Mouse (Mus musculus): ENCODE measurements around the gene Serping1. TPM values are rescaled to one million over a fixed set of nuclear protein-coding genes. Genes with fewer than 3 reads are reported as not detected.
"Not testable (repeated sequence)": the region's sequence is repeated elsewhere in the genome, so short reads cannot be mapped to it uniquely, and the experiment has no call there.

Serping1 gene
- total RNA-seq, 1 experiment from 2014 or later, result not detected

GRCm38 (mm10) chr2:84742451-84743283, 32.6 kb downstream of the Serping1 start:
- ATAC-seq (replicated peaks; ENCODE audit: low read depth, poor library complexity, severe bottlenecking), result peak; percentile 30

GRCm38 (mm10) chr2:84741841-84742450, 33.3 kb downstream of the Serping1 start:
- no peak for ATAC-seq (replicated peaks; ENCODE audit: low read depth, poor library complexity, severe bottlenecking)

- ATAC-seq (replicated peaks; ENCODE audit: low read depth, poor library complexity, severe bottlenecking), result peak; percentile 23
Observed at GRCm38 (mm10) chr2:84740608-84741333, 34.5 kb downstream of the Serping1 start.

- ATAC-seq (replicated peaks; ENCODE audit: low read depth, poor library complexity, severe bottlenecking), result no peak
Observed at GRCm38 (mm10) chr2:84738271-84738911, 36.9 kb downstream of the Serping1 start.

- ATAC-seq (replicated peaks; ENCODE audit: low read depth, poor library complexity, severe bottlenecking), result 0 out of 2 replicates have a peak, but pooled peaks have one; percentile 5
Observed at GRCm38 (mm10) chr2:84737451-84737925, 37.8 kb downstream of the Serping1 start.

- no peak for ATAC-seq (replicated peaks; ENCODE audit: low read depth, poor library complexity, severe bottlenecking)
Observed at GRCm38 (mm10) chr2:84736312-84737161, 38.7 kb downstream of the Serping1 start.

- peak; percentile 53 for ATAC-seq (replicated peaks; ENCODE audit: low read depth, poor library complexity, severe bottlenecking)
Observed at GRCm38 (mm10) chr2:84735346-84735920, 39.8 kb downstream of the Serping1 start.

GRCm38 (mm10) chr2:84734919-84735318, 40.3 kb downstream of the Serping1 start:
- ATAC-seq (replicated peaks; ENCODE audit: low read depth, poor library complexity, severe bottlenecking), result no peak

GRCm38 (mm10) chr2:84734351-84734864, 40.8 kb downstream of the Serping1 start:
- ATAC-seq (replicated peaks; ENCODE audit: low read depth, poor library complexity, severe bottlenecking), result no peak

- peak; percentile 43 for ATAC-seq (replicated peaks; ENCODE audit: low read depth, poor library complexity, severe bottlenecking)
Observed at GRCm38 (mm10) chr2:84733579-84734300, 41.5 kb downstream of the Serping1 start, which contains the start of gene Ypel4. Gene Ypel4 (plus strand): TSS chr2:84734058.

GRCm38 (mm10) chr2:84732394-84732793, 42.9 kb downstream of the Serping1 start:
- ATAC-seq (replicated peaks; ENCODE audit: low read depth, poor library complexity, severe bottlenecking), result no peak

- ATAC-seq (replicated peaks; ENCODE audit: low read depth, poor library complexity, severe bottlenecking), result no peak
Observed at GRCm38 (mm10) chr2:84731206-84731605, 44.0 kb downstream of the Serping1 start.

- ATAC-seq (replicated peaks; ENCODE audit: low read depth, poor library complexity, severe bottlenecking), result not testable (repeated sequence)
Observed at GRCm38 (mm10) chr2:84728191-84728590, 47.1 kb downstream of the Serping1 start.

- ATAC-seq (replicated peaks; ENCODE audit: low read depth, poor library complexity, severe bottlenecking), result peak; percentile 95
Observed at GRCm38 (mm10) chr2:84727172-84727858, 47.9 kb downstream of the Serping1 start, which contains the start of gene Clp1. Gene Clp1 (minus strand): TSS chr2:84727350.

GRCm38 (mm10) chr2:84726716-84727115, 48.5 kb downstream of the Serping1 start:
- ATAC-seq (replicated peaks; ENCODE audit: low read depth, poor library complexity, severe bottlenecking), result no peak

- no peak for ATAC-seq (replicated peaks; ENCODE audit: low read depth, poor library complexity, severe bottlenecking)
Observed at GRCm38 (mm10) chr2:84725770-84726169, 49.5 kb downstream of the Serping1 start.

GRCm38 (mm10) chr2:84723856-84724255, 51.4 kb downstream of the Serping1 start:
- no peak for ATAC-seq (replicated peaks; ENCODE audit: low read depth, poor library complexity, severe bottlenecking)
